Mouse (Mus musculus) CD4-positive, CD25-positive, alpha-beta regulatory T cell, adult 9 weeks (primary cell): Measurements from ENCODE around the gene Nubp2. TPM values are rescaled to one million over a fixed set of nuclear protein-coding genes. Genes with fewer than 3 reads are reported as not detected.

Experiments used
- polyA plus RNA-seq: library from polyadenylated mRNA; unstranded; fragments of 100-300 nt; shearing (Covaris generic); gene quantifications from one replicate; pipeline ENCODE4 v1.2.1, GENCODE M21; 2017

Gene Nubp2
- polyA plus RNA-seq, result 113 TPM

GRCm38 (mm10) chr17:24886134-24886931 is at the start of gene Nubp2, which contains the start of gene Spsb3:
Gene Nubp2 (minus strand): TSS chr17:24886349.
Gene Spsb3 (plus strand): TSS chr17:24886643.

GRCm38 (mm10) chr17:24896241-24896992 is 10.3 kb upstream of the Nubp2 start, which contains the start of gene Nme3:
Gene Nme3 (plus strand): TSS chr17:24896500.

GRCm38 (mm10) chr17:24894995-24895547 is 8.9 kb upstream of the Nubp2 start, which contains the start of the genes Eme2 and Mrps34:
Gene Eme2 (minus strand): TSS chr17:24895087.
Gene Mrps34 (plus strand): TSS chr17:24895116.

GRCm38 (mm10) chr17:24865776-24866175 is 20.4 kb downstream of the Nubp2 start, which contains the start of gene Igfals:
Gene Igfals (plus strand): TSS chr17:24865997.

GRCm38 (mm10) chr17:24850065-24850772 is 35.9 kb downstream of the Nubp2 start, which contains the start of gene Fahd1:
Gene Fahd1 (minus strand): TSS chr17:24850364.

GRCm38 (mm10) chr17:24839842-24840241 is 46.3 kb downstream of the Nubp2 start, which contains the start of gene Hagh:
Gene Hagh (plus strand): TSS chr17:24840143.

Other genes with a start within 250 kb of the Nubp2 start
- gene Slc9a3r2, start 236.0 kb downstream of the Nubp2 start, polyA plus RNA-seq, result not detected
- not detected for gene Npw, start 227.9 kb downstream of the Nubp2 start, polyA plus RNA-seq
- gene Zfp598, start 216.7 kb downstream of the Nubp2 start, polyA plus RNA-seq, result 2.3 TPM
- 0.40 TPM for gene Syngr3, start 196.4 kb downstream of the Nubp2 start, polyA plus RNA-seq
- gene Gfer, start 190.2 kb downstream of the Nubp2 start, polyA plus RNA-seq, result 7.7 TPM
- gene Noxo1, start 190.1 kb downstream of the Nubp2 start, polyA plus RNA-seq, result 1.7 TPM
- 71.9 TPM for gene Tbl3, start 178.7 kb downstream of the Nubp2 start, polyA plus RNA-seq
- gene Rnf151, start 168.3 kb downstream of the Nubp2 start, polyA plus RNA-seq, result not detected
- 660 TPM for gene Rps2, start 168.2 kb downstream of the Nubp2 start, polyA plus RNA-seq
- gene Ndufb10, start 161.9 kb downstream of the Nubp2 start, polyA plus RNA-seq, result 257 TPM
- gene Rpl3l, start 158.5 kb downstream of the Nubp2 start, polyA plus RNA-seq, result not detected
- 20.9 TPM for gene Msrb1, start 149.7 kb downstream of the Nubp2 start, polyA plus RNA-seq
- not detected for gene Hs3st6, start 133.4 kb downstream of the Nubp2 start, polyA plus RNA-seq
- not detected for gene Meiob, start 82.1 kb downstream of the Nubp2 start, polyA plus RNA-seq
- gene Hagh, start 46.2 kb downstream of the Nubp2 start, polyA plus RNA-seq, result 49.6 TPM
- gene Fahd1, start 36.0 kb downstream of the Nubp2 start, polyA plus RNA-seq, result 2.7 TPM
- not detected for gene Igfals, start 20.4 kb downstream of the Nubp2 start, polyA plus RNA-seq
- 58.4 TPM for gene Spsb3, start 294 bp upstream of the Nubp2 start, polyA plus RNA-seq
- gene Eme2, start 8.7 kb upstream of the Nubp2 start, polyA plus RNA-seq, result 64.8 TPM
- 40.9 TPM for gene Mrps34, start 8.8 kb upstream of the Nubp2 start, polyA plus RNA-seq
- 69.5 TPM for gene Nme3, start 10.2 kb upstream of the Nubp2 start, polyA plus RNA-seq
- 46.1 TPM for gene Mapk8ip3, start 50.6 kb upstream of the Nubp2 start, polyA plus RNA-seq
- 33.0 TPM for gene Jpt2, start 74.3 kb upstream of the Nubp2 start, polyA plus RNA-seq
- 3.3 TPM for gene Cramp1l, start 129.4 kb upstream of the Nubp2 start, polyA plus RNA-seq
- gene Ift140, start 129.7 kb upstream of the Nubp2 start, polyA plus RNA-seq, result 26.0 TPM
- gene Tmem204, start 197.2 kb upstream of the Nubp2 start, polyA plus RNA-seq, result 1.3 TPM
- 39.0 TPM for gene Telo2, start 229.6 kb upstream of the Nubp2 start, polyA plus RNA-seq
- not detected for gene Ptx4, start 234.4 kb upstream of the Nubp2 start, polyA plus RNA-seq
- 49.9 TPM for gene Clcn7, start 247.0 kb upstream of the Nubp2 start, polyA plus RNA-seq